Mouse (Mus musculus): ENCODE data around the gene Ptgds. TPM values are rescaled to one million over a fixed set of nuclear protein-coding genes. Genes with fewer than 3 reads are reported as not detected.
A peak's percentile ranks its signal among the peaks of the same experiment; 100 is the strongest.

Gene Ptgds
- 0.28 and 0.39 TPM in 2 replicates for polyA plus RNA-seq (2012; rRNA removed)

GRCm38 (mm10) chr2:25469969-25470368 is at the start of gene Ptgds:
Gene Ptgds, minus strand, starts transcription at chr2:25470046.
- no peak within 1 kb of the TSS for H3K27ac ChIP-seq (ENCODE audit: insufficient read depth, low read depth, low read length)
- no peaks in the 10 kb centered on the region for H3K36me3 ChIP-seq (ENCODE audit: control insufficient read depth, insufficient read depth, low read length)
- no peaks in the 10 kb centered on the region for H3K27me3 ChIP-seq (ENCODE audit: control insufficient read depth, insufficient read depth, low read length)
- 67% methylated on average over 6 of the region's 6 CpGs for WGBS
- TF ChIP-seq CTCF (IDR thresholded peaks at IDR 0.05; ENCODE audit: extremely low read depth, insufficient read length, insufficient replicate concordance, low read depth, low read length) (no peak), POLR2A (IDR thresholded peaks at IDR 0.05; ENCODE audit: low read depth, low read length) (no peak)
- H3K4me1 ChIP-seq (ENCODE audit: control insufficient read depth, insufficient read depth, insufficient read length, low read length): no peaks in the 10 kb centered on the region; the same call in 1 of the 2 replicates
- H3K4me3 ChIP-seq (ENCODE audit: low read depth, low read length): no peak within 1 kb of the TSS

GRCm38 (mm10) chr2:25509912-25510311 is 40.1 kb upstream of the Ptgds start:
- peaks cover 2% of the 10 kb centered on the region; the same call in 1 of the 2 replicates for H3K4me1 ChIP-seq (ENCODE audit: control insufficient read depth, insufficient read depth, insufficient read length, low read length)
- H3K36me3 ChIP-seq (ENCODE audit: control insufficient read depth, insufficient read depth, low read length): peaks cover 5% of the 10 kb centered on the region; the same call in 1 of the 2 replicates
- TF ChIP-seq POLR2A (IDR thresholded peaks at IDR 0.05; ENCODE audit: low read depth, low read length) (no peak), CTCF (IDR thresholded peaks at IDR 0.05; ENCODE audit: extremely low read depth, insufficient read length, insufficient replicate concordance, low read depth, low read length) (peak; percentile 36; the same call in 1 of the 2 replicates)
- H3K27me3 ChIP-seq (ENCODE audit: control insufficient read depth, insufficient read depth, low read length): no peaks in the 10 kb centered on the region
- 78% methylated on average over 3 of the region's 3 CpGs for WGBS
- no peak overlapping the region for H3K27ac ChIP-seq (ENCODE audit: insufficient read depth, low read depth, low read length)
- H3K4me3 ChIP-seq (ENCODE audit: low read depth, low read length): no peak overlapping the region

- no peak overlapping the region for H3K27ac ChIP-seq (ENCODE audit: insufficient read depth, low read depth, low read length)
- 45% methylated on average over 5 of the region's 5 CpGs for WGBS
- H3K36me3 ChIP-seq (ENCODE audit: control insufficient read depth, insufficient read depth, low read length): peaks cover 19% of the 10 kb centered on the region
- H3K4me3 ChIP-seq (ENCODE audit: low read depth, low read length): no peak overlapping the region
- H3K27me3 ChIP-seq (ENCODE audit: control insufficient read depth, insufficient read depth, low read length): no peaks in the 10 kb centered on the region
- H3K4me1 ChIP-seq (ENCODE audit: control insufficient read depth, insufficient read depth, insufficient read length, low read length): peaks cover 12% of the 10 kb centered on the region
- TF ChIP-seq POLR2A (IDR thresholded peaks at IDR 0.05; ENCODE audit: low read depth, low read length): no peak
- TF ChIP-seq CTCF (IDR thresholded peaks at IDR 0.05; ENCODE audit: extremely low read depth, insufficient read length, insufficient replicate concordance, low read depth, low read length): peak; percentile 18; the same call in 1 of the 2 replicates
Observed at GRCm38 (mm10) chr2:25506964-25507363, 37.1 kb upstream of the Ptgds start.

- Histone ChIP-seq H3K27ac (ENCODE audit: insufficient read depth, low read depth, low read length) (no peak overlapping the region), H3K27me3 (ENCODE audit: control insufficient read depth, insufficient read depth, low read length) (no peaks in the 10 kb centered on the region), H3K4me3 (ENCODE audit: low read depth, low read length) (no peak overlapping the region), H3K4me1 (ENCODE audit: control insufficient read depth, insufficient read depth, insufficient read length, low read length) (peaks cover 17% of the 10 kb centered on the region), H3K36me3 (ENCODE audit: control insufficient read depth, insufficient read depth, low read length) (peaks cover 19% of the 10 kb centered on the region)
- no peak for TF ChIP-seq CTCF (IDR thresholded peaks at IDR 0.05; ENCODE audit: extremely low read depth, insufficient read length, insufficient replicate concordance, low read depth, low read length)
- TF ChIP-seq POLR2A (IDR thresholded peaks at IDR 0.05; ENCODE audit: low read depth, low read length): no peak
- 96% methylated on average over 4 of the region's 4 CpGs for WGBS
Observed at GRCm38 (mm10) chr2:25505860-25506259, 36.0 kb upstream of the Ptgds start.

- TF ChIP-seq POLR2A (IDR thresholded peaks at IDR 0.05; ENCODE audit: low read depth, low read length): no peak
- Histone ChIP-seq H3K4me1 (ENCODE audit: control insufficient read depth, insufficient read depth, insufficient read length, low read length) (peaks cover 21% of the 10 kb centered on the region), H3K27me3 (ENCODE audit: control insufficient read depth, insufficient read depth, low read length) (no peaks in the 10 kb centered on the region), H3K27ac (ENCODE audit: insufficient read depth, low read depth, low read length) (no peak overlapping the region), H3K36me3 (ENCODE audit: control insufficient read depth, insufficient read depth, low read length) (peaks cover 19% of the 10 kb centered on the region), H3K4me3 (ENCODE audit: low read depth, low read length) (no peak overlapping the region)
- WGBS: 65% methylated on average over 1 of the region's 1 CpGs
Observed at GRCm38 (mm10) chr2:25505000-25505399, 35.2 kb upstream of the Ptgds start.

- no peak for TF ChIP-seq CTCF (IDR thresholded peaks at IDR 0.05; ENCODE audit: extremely low read depth, insufficient read length, insufficient replicate concordance, low read depth, low read length)
- TF ChIP-seq POLR2A (IDR thresholded peaks at IDR 0.05; ENCODE audit: low read depth, low read length): no peak
- 87% methylated on average over 19 of the region's 19 CpGs for WGBS
- no peak overlapping the region for H3K27ac ChIP-seq (ENCODE audit: insufficient read depth, low read depth, low read length)
- no peaks in the 10 kb centered on the region for H3K27me3 ChIP-seq (ENCODE audit: control insufficient read depth, insufficient read depth, low read length)
- no peak overlapping the region for H3K4me3 ChIP-seq (ENCODE audit: low read depth, low read length)
- H3K36me3 ChIP-seq (ENCODE audit: control insufficient read depth, insufficient read depth, low read length): peaks cover 19% of the 10 kb centered on the region
- peaks cover 22% of the 10 kb centered on the region for H3K4me1 ChIP-seq (ENCODE audit: control insufficient read depth, insufficient read depth, insufficient read length, low read length)
Observed at GRCm38 (mm10) chr2:25504538-25504937, 34.7 kb upstream of the Ptgds start.

- no peaks in the 10 kb centered on the region for H3K27me3 ChIP-seq (ENCODE audit: control insufficient read depth, insufficient read depth, low read length)
- TF ChIP-seq POLR2A (IDR thresholded peaks at IDR 0.05; ENCODE audit: low read depth, low read length) (no peak), CTCF (IDR thresholded peaks at IDR 0.05; ENCODE audit: extremely low read depth, insufficient read length, insufficient replicate concordance, low read depth, low read length) (no peak)
- 52% methylated on average over 3 of the region's 3 CpGs for WGBS
- peak overlapping the region; percentile 7; the same call in 1 of the 2 replicates for H3K27ac ChIP-seq (ENCODE audit: insufficient read depth, low read depth, low read length)
- peaks cover 19% of the 10 kb centered on the region for H3K36me3 ChIP-seq (ENCODE audit: control insufficient read depth, insufficient read depth, low read length)
- no peak overlapping the region for H3K4me3 ChIP-seq (ENCODE audit: low read depth, low read length)
- H3K4me1 ChIP-seq (ENCODE audit: control insufficient read depth, insufficient read depth, insufficient read length, low read length): peaks cover 26% of the 10 kb centered on the region
Observed at GRCm38 (mm10) chr2:25502726-25503125, 32.9 kb upstream of the Ptgds start.

Measured in small intestine, adult 2 months (tissue).